Mouse (Mus musculus) left cerebral cortex, postnatal 25 days (tissue): ENCODE data around the gene Rsbn1l. TPM values are rescaled to one million over a fixed set of nuclear protein-coding genes. Genes with fewer than 3 reads are reported as not detected.
A peak's percentile ranks its signal among the peaks of the same experiment; 100 is the strongest.
"Not testable (repeated sequence)": the region's sequence is repeated elsewhere in the genome, so short reads cannot be mapped to it uniquely, and the experiment has no call there.

ENCODE experiments used
- DNase-seq, 2 experiments: peaks; one replicate each; pipeline ENCODE4 v3.0.0; 2022; ENCODE audit warnings: low spot score in 2 of 2, mixed read lengths in 1 of 2
- intact Hi-C: fragments of 180-260 bp; cut with DNase I; formaldehyde crosslinking; loops from one replicate; pipeline ENCODE4 v1.15.1; 2025
- total RNA-seq, 2 experiments: library from RNA; stranded (reverse); gene quantifications; 2 replicates each; pipeline ENCODE4 v1.2.3; 2021

The Rsbn1l gene
- total RNA-seq, 2 experiments from 2014 or later, result 16.3 to 16.4 TPM

DNA sequence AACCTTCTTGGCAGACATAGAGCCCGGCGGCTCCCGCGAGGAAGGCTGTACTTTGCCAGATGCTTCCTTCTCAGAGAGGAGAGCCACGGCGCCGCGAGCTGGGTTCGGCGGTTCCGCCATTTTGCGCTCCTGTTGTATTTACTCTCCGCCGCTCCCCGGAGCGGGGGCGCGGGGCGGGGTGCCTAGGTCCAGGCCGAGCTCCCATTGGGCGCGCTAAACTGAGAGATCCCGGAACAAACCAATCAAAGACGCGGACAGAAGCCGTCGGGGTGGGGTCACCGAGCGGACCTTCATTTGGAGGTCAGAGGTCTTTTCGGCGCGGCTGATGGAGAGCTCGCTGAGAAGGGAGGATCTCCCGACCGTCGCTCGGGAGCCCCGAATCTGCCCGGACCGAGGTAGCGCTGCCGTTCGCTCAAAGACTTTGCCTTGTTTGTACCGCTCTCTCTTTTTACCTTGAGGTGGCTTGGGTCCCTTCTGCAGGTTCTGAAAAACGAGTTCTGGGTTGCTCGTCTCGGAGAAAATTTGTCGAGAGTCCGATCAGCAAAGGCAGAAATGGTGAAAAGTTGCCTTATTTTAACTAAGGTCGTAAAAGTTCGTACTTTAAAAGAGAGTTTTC lies 4.4 kb downstream of the Rsbn1l start:
- intact Hi-C loops, result loop anchor here (2.0 kb wide), 2 partner anchors 37 to 105 kb away; no protein-coding TSS in a partner anchor
- peak; percentile 96 to 98 for DNase-seq

DNA sequence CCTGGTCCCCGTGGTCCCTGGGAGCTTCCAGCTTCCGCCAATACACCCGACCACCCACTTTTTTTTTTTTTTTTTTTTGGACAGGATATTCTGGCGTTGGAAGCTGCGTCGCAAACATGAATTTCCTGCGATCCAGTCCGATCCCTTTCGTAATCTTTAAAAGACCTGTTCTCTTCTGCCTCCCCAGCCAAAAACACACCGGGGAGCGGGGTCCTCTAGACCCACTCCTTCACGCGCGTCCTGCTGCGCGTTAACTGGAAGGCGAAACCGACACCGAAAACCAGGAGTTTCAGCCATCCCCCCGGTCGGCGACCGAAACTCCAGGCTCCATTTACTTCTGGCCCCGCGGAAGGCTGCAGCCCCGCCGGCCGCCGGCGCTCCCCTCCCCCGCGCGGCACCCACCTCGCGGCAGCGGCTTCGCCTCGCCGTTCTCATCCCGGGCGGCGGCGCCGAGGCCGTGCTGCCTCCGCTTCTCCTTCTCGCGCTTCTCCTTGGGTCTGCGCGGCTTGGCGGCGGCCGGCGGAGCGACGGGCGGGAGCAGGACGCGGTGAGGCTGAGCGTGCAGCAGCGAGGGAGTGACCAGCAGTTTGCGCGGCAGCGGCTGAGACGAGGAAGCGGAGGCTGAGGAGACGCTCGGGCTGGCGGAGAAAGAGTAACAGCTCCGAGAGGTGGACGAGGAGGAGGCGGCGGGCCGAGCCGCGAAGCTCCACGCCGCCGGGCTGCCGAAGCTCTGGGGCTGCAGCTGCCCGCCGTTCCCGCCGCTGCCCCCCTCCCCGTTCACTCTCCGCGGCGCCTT lies 5.1 kb downstream of the Rsbn1l start:
- intact Hi-C loops, result loop anchor here (2.0 kb wide), 2 partner anchors 36 to 106 kb away; no protein-coding TSS in a partner anchor
- peak in 1 of 2 experiments; percentile 65 for DNase-seq

DNA sequence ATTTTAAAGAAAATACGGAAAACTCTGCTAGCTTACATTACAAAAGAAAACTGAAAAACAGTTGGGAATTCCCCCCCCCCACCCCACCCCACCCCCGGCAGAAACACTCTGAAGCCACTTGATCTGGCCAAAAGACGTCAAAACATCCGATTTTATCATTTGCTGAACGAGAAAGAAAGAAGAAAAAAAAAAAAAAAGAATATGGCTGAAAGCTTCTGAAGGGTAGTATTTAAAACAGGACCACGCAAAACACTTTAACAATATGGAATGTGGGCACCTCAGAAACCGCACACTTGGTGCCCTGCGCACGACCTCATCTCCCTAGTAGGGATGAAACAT lies 5.7 kb downstream of the Rsbn1l start:
- intact Hi-C loops, result loop anchor here (2.0 kb wide), 2 partner anchors 36 to 106 kb away; no protein-coding TSS in a partner anchor
- DNase-seq, result no peak

DNA sequence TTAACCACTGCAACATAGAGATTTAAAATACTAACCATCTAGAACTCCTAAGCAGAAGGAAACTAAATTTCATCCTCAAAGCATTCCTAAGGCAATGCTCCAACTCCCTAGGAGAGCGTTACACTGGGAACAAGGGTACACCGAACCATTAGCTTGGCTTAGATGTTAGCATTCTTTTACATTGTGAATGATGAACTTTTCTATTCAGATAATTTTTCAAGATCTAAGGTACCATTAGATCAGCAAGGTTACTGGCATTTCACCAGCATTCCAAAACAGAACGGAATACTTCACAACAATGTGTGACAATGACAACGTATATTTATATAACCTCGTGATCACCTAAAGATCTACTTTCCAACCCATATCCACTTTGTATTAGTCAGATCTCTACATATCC lies 6.1 kb downstream of the Rsbn1l start:
- intact Hi-C loops, result loop anchor here (2.0 kb wide), 2 partner anchors 35 to 107 kb away; no protein-coding TSS in a partner anchor
- no peak for DNase-seq

DNA sequence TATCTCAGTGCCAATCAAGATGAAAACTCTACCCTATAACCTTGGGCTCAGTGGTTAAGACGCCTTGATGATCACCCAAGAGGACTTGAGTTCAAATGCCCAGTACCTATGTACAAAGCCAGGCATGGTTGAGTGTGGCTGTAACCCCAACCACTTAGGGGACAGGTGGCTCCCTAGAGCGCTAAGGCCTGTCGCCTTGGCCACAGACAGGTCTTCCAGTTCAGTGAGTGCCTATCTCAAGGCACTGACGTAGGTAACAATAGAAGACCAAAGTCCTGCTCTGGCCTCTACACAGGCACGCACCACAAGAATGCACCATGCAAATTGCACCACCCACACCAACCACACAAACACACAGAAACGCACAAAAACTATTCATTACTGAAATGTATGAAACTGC lies 9.3 kb downstream of the Rsbn1l start:
- intact Hi-C loops, result no loop called here
- DNase-seq, result no peak

DNA sequence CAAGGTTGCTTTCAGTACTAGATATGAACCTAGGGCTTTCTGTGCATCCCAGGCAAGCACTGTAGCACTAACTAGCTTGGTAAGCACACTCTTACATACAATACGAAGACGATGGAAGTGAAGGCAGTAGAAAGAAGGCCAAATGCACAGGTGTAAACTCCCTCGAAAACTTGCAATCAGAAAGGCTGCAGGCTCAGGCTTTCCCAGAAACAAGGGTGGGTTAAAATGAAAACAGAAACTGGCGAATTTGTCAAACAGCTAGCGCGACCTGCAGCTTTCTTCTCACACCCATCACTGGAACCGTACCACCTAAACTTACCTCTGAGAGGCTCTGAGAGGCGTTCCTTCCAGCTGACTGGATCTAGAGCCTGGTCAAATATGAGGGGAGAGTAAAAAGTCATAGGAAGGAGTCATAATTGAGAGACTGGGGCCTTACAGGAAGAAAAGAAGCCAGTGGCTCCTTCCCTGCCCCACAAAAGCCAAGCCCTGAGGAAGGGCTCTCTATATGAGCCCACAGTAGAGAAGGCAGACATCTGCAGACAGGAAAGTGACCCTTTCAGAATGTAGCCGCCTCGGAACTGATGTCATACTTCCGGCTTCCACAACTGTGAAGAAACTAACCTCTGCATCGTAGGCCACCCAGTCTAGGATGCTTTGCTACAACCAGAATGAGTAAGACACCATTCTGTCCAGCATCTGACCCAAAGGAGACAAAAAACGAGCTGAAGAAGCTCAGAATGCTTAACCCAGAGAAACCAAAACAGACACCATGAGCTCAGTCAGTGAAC lies 11.0 kb downstream of the Rsbn1l start:
- intact Hi-C loops, result no loop called here
- no peak for DNase-seq

DNA sequence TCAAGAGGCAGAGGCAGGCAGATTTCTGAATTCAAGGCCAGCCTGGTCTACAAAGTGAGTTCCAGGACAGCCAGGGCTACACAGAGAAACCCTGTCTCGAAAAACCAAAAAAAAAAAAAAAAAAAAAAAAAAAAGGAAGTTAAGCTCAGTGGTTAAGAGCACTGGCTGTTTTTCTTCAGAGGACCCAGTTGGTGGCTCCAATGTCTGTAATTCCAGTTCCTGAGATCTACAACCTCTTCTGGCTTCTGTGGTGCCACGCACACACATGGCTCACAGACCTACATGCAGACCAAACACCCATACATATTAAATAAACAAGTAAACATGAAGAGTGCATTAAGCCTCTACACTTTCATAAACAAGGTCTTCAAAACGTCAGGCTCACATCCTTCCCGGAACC lies 12.4 kb downstream of the Rsbn1l start:
- DNase-seq, intact Hi-C loops: not testable (repeated sequence)

DNA sequence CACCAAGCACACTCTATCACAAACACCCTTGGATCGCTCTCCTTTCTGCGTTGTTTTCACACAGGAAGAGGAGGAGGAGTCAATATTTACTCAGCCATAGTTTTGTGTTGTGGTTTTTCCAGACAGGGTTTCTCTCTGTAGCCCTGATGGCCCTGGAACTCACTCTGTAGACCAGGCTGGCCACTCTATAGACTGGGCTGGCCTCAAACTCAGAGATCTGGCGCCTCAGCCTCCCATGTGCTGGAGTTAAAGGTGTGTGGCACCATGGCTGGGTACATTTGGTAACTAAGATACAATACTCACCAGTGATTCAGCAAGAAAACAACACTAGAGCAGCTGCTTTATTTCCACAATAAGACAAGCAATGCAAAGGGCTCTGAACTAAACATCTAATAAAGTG lies 13.7 kb downstream of the Rsbn1l start:
- intact Hi-C loops, result no loop called here
- no peak for DNase-seq

DNA sequence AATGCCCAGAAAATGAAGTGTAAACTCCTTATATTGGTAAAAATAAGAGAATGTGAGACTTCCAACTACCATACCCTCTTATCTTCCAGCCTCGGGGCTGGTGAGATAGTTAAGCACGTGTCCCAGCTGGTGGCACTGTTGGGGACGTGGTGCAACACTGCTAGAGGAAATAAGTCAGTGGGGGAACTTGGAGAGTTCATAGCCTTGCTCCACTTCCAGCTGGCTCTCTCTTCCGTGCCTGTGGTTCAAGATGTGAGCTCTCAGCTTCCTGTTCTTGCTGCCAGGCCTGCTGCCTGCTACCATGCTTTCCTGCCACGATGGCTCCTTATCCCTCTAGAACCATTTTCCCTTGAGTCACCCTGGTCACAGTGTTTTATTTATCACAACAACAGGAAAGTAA lies 15.0 kb downstream of the Rsbn1l start:
- intact Hi-C loops, result no loop called here
- DNase-seq, result no peak

DNA sequence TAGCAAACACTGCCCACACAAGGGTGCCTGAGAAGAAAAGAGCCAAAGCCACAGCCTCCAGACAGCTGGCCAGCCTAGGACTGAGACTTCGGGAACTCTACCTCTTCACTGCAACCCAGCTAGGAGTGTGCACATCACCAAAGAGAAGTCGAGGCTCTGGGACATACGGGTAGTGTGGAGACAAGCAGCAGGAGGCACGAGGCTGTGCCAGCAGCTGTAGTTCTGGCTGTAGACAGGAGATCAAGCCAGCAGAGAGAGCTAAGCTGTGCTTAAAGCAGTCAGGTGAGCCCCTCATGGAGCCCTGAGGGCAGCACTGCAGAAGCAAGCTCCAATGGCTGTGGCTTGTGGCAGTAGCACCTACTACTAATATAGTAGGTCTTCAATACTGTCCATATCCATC lies 15.5 kb downstream of the Rsbn1l start:
- DNase-seq, result no peak
- intact Hi-C loops, result no loop called here

DNA sequence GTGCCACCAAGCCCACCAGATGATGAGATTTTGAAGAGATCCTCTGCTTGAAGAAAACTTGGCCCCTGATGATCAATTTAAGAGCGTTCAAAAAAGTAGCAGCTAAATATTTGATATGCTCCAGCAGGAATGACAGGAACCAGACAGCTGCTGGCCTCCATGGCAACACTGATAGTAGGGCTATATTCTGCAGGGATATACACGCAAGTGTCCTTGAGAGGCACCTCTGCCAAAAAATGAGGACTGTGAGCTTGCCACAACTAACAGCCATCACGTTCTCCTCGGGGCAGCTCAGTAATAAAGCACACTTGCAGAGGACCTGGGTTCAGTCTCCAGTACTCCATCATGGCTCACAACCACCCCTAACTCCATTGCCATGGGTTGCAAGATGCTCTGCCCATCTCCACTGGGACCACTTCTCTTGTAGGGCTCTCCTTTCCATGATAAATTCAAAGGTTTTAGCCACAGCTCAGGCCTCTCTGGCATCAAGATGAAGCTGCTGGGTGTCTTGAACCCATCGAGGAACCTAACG lies 16.1 kb downstream of the Rsbn1l start:
- intact Hi-C loops, result no loop called here
- no peak for DNase-seq

DNA sequence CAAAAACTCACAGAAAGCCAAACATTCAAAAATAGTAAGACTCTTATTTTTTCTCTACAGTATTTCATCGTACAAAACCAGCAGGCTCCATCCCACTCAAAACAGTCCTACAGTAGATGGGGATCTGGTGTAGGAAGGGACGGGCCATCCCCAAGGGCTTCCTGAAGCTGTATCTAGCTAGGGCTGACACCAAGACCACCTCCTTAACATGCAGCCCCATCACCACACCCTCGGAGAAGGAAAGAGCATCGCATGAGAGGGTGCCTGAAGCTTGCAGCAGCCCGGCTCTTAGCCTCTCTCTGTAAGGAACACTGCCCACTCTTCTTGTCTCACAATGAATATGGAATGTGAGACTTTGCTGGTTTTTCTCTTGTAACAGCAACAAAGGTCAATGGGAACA lies 17.7 kb downstream of the Rsbn1l start:
- peak; percentile 20 to 35 for DNase-seq
- intact Hi-C loops, result no loop called here

DNA sequence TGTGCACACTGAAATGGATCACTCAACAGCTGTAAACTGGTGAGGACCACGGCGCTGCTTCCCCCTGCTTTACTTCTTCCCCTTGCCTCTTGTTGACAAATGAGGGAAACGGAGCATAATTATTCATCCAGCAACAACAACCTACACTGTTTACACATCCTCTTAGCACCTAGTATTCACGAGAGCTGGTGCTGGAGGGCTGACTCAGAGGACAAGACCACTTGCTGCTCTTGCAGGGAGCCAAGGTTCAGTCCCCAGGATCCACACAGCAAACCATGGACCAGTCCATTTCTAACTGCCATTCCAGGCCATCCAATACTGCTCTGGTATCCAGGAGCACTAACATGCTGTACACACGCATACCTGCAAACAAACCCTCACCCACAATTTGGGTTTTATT lies 20.3 kb downstream of the Rsbn1l start:
- no peak for DNase-seq

DNA sequence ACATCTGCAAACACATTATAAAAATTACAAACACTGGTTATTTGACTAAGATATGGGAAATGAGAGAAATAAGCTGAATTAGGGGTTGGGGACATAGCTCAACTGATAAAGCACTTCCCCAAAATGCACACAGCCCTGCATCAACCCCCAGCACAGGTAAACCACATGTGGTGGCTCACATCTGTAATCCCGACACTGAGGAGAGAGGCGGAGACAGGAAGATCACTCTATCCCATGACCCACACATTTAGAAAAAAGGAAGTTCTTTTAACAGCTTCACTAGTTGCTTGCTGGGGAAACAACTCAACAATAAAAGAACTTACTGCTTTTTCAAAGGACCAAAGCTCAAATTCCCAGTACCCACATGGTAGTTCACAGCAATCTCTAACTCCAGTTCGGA lies 23.6 kb downstream of the Rsbn1l start:
- intact Hi-C loops, result no loop called here
- no peak for DNase-seq

More for the DNA sequence above, 20.3 kb downstream of the Rsbn1l start:
- intact Hi-C loops, result no loop called here

DNA sequence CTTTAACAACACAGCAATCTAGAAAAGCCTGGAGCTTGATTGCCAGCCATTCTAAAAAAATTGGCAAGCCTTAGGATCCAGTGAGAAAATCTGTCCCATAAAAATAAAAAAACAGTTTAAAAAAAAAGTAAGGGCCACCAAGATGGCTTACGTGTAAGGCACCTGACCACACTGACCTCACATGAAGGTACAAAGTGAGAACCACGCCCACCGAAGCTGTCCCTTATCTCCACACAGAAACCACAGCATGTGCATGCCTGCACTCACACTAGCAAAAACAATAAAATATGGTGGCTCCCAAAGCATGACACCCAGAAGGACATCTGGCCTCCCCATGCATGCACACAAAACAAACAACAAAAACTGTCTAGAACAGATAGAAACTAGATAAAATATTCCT lies 24.9 kb downstream of the Rsbn1l start:
- intact Hi-C loops, result no loop called here
- DNase-seq, result no peak

DNA sequence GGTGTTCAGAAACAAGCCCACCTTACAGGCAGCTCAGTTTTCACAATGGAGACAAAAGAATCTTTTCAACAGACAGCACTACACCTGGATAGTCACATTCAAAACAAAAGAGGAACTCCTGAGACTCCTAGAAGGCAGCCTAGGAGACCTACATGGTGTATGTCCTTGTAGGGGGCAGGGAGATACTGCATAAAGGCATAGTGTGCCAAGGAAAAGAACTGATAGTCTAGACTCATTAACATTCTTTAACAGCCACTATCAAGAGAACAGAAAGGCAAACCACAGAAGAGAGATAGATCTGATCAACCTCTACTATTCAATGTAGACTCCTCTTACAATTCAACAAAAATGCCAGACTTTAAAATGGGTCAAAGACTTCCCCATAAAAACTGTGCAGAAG lies 25.8 kb downstream of the Rsbn1l start:
- intact Hi-C loops, result no loop called here
- no peak for DNase-seq

DNA sequence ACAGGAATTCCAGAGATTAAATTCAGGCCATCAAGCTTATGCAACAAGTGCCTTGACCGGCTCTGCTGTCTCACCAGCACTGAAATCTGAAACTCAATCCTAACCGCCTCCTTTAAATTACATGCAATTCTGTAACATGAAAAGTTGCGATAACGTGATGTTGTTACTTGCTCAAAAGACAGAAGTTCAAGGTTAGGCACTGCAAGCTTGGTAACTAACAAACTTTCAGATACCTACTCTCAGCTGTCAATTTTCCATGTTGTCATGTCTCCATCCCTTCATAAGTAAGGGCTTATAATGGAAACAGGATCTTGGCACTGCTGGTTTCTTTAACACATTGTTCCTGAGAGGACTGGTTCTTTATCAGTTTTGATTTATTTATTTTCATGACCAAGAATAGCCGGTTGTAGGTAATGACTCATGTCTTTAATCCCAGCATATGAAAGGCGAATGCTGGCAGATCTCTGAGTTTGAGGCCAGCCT lies 26.5 kb downstream of the Rsbn1l start:
- DNase-seq, result no peak

DNA sequence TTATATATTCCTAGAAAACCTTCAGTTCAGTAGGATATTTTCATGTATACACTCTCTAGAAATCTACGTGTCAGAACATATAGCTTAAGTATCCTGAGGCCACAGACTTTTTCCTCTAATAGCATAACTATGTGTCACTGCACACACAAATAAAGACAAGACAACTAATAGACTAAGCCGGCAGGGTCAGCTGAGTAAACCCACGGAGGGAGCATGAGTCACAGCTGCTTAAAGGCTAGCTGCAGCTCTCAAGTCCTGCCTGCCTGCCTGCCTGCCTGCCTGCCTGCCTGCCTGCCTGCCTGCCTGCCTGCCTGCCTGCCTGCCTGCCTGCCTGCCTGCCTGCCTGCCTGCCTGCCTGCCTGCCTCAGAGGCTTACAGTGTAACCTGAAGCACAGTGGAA lies 30.7 kb downstream of the Rsbn1l start:
- intact Hi-C loops, result no loop called here
- no peak for DNase-seq

More for the DNA sequence above, 26.5 kb downstream of the Rsbn1l start:
- intact Hi-C loops, result no loop called here

DNA sequence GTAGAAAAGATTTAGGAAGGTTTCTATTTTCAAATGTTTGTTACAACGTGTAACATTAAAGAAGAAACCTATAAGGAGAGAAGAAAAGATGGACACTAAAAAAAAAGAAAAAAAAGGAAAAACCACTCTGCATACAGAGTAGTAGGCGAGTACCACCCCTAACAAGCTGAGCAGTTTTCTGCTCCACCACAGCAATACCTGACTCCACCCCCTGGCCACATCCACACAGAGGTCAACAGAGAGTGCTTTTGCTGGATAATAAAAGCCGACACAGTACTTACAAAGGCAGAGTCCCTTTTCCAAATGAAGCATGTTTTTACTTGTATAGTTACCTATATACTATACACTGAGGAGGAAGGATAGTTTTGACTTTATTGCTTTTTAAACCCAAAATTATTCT lies 31.6 kb downstream of the Rsbn1l start:
- intact Hi-C loops, result no loop called here
- no peak for DNase-seq

DNA sequence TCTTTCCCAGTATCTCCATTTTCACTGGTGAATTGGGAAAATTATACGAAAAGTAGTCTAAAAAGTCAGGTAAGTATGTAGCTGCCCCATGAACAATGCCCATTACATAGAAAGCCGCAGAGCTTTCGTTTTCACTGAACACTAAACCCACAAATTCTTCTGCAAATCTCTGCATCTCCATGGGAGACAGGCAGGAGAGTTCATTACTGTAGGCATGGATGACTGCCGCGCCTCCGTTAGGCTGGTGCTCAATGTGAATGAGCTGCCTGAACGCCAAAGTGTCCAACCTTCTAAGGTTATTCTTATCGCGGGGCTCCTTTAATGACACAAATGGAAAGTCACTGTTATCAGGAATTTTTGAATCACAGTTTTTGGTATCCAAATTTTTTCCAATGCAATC lies 36.6 kb downstream of the Rsbn1l start:
- DNase-seq, result peak in 1 of 2 experiments; percentile 47
- intact Hi-C loops, result no loop called here
